Mouse (Mus musculus) myocyte (in vitro differentiated cells): ENCODE measurements around the gene Apoc3.

Source experiments
- E2F4 ChIP-seq: IDR thresholded peaks from one replicate; pipeline ENCODE4 v1.6.1; 2011; ENCODE audit warnings: mild to moderate bottlenecking, control low read depth, moderate library complexity; ENCODE audit not compliant: insufficient read depth
- MAX ChIP-seq: IDR thresholded peaks from one replicate; pipeline ENCODE4 v1.6.1; 2011; ENCODE audit warnings: low read depth, mild to moderate bottlenecking, control low read depth
- MYOG ChIP-seq, 3 experiments: IDR thresholded peaks; one replicate each; pipeline ENCODE4 v1.6.1; 2011; ENCODE audit warnings: control low read depth in 2 of 3, low read depth in 2 of 3, mild to moderate bottlenecking in 2 of 3; ENCODE audit not compliant: insufficient read length in 2 of 3, control insufficient read depth in 1 of 3, insufficient read depth in 1 of 3
- POLR2A ChIP-seq: IDR thresholded peaks from one replicate; pipeline ENCODE4 v1.6.1; 2011; ENCODE audit warnings: low read depth, mild to moderate bottlenecking, control low read depth, moderate library complexity; ENCODE audit not compliant: insufficient read length
- POLR2AphosphoS2 ChIP-seq: IDR thresholded peaks from one replicate; pipeline ENCODE4 v1.6.1; 2011; ENCODE audit warnings: low read depth, control low read depth; ENCODE audit not compliant: insufficient read length
- SRF ChIP-seq: IDR thresholded peaks from one replicate; pipeline ENCODE4 v1.6.1; 2011; ENCODE audit warnings: low read depth; ENCODE audit not compliant: control insufficient read depth, insufficient read length
- TCF12 ChIP-seq: IDR thresholded peaks from one replicate; pipeline ENCODE4 v1.6.1; 2011; ENCODE audit warnings: mild to moderate bottlenecking, control low read depth; ENCODE audit not compliant: poor library complexity, insufficient read depth, severe bottlenecking
- USF1 ChIP-seq: IDR thresholded peaks from one replicate; pipeline ENCODE4 v1.6.1; 2011; ENCODE audit warnings: low read depth, mild to moderate bottlenecking, control low read depth, moderate library complexity

- TF ChIP-seq POLR2A (no peak), MYOG (IDR thresholded peaks at IDR 0.05; ENCODE audit: control insufficient read depth in 1 of 3, insufficient read depth in 1 of 3, insufficient read length in 2 of 3, low read depth in 2 of 3) (no peak), MAX (no peak), TCF12 (no peak), USF1 (no peak), E2F4 (no peak), POLR2AphosphoS2 (no peak), SRF (no peak)
Measured at GRCm38 (mm10) chr9:46198461-46198860, 37.0 kb downstream of the Apoc3 start.
